ENCODE assay signal across 26 mouse cellular contexts in the genomic region with DNA sequence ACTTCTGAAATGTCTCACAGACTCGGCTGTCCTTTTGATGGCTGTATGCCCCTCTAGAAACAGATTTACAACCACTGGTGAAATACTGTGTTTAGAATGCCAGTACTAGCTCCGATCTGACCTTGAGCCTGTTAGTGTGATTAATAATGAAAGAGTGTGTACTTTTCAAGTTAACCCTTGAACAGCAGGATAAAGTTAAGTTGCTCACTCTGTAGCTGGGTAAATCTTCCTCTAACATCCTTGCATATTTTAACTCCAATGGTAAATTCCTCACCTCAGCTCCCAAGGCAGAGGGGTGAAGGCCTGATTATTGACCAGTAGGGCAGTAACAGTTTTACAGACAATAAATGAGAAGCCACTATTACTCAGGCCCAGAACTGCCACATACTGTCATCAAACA. TPM values are rescaled to one million over a fixed set of nuclear protein-coding genes. Genes with fewer than 3 reads are reported as not detected.
A peak's percentile ranks its signal among the peaks of the same experiment; 100 is the strongest.
DNase-seq lines count a peak whose midpoint lies in the region; ATAC-seq and TF ChIP-seq lines count a peak whose summit lies in the region.
"Had no signal": no experiment of that assay in that cellular context is flagged by ENCODE, and none has a peak within 500 bp of the region (broad histone marks: within the 10 kb centered on the region; RNA-seq: fewer than 3 reads in every experiment).

No protein-coding gene starts in this region.

- H3K9me3 ChIP-seq in intestine, embryonic 15.5 days, result no peaks in the 10 kb centered on the region
- H3K9me3 ChIP-seq in intestine, postnatal 0 days (ENCODE audit: control insufficient read depth), result no peaks in the 10 kb centered on the region
- H3K9me3 ChIP-seq in liver, embryonic 11.5 days (ENCODE audit: control insufficient read depth, low read length), result no peaks in the 10 kb centered on the region
- no peaks in the 10 kb centered on the region for H3K9me3 ChIP-seq in liver, embryonic 12.5 days (replicated peaks)
- no peaks in the 10 kb centered on the region for H3K9me3 ChIP-seq in liver, embryonic 15.5 days (replicated peaks)
- H3K9me3 ChIP-seq: embryonic facial prominence, embryonic 12.5 days; forebrain, embryonic 15.5 days; heart, embryonic 15.5 days; megakaryocyte, embryonic 14.5 days; midbrain, embryonic 13.5 days; neural tube, embryonic 13.5 days; stomach, embryonic 15.5 days had no signal

- ATAC-seq in intestine, embryonic 15.5 days, result peak; percentile 24; the same call in 1 of the 2 replicates
- ATAC-seq in intestine, postnatal 0 days, result no peak
- ATAC-seq in liver, embryonic 11.5 days (replicated peaks; ENCODE audit: low FRiP score), result no peak
- ATAC-seq in liver, embryonic 12.5 days, result no peak
- no peak for ATAC-seq in liver, embryonic 15.5 days (ENCODE audit: insufficient read depth)
- ATAC-seq: activated CD4-positive, CD25-positive, alpha-beta regulatory T cell, adult 4 months; forebrain, embryonic 15.5 days; hindbrain, embryonic 16.5 days; lung, postnatal 0 days; midbrain, embryonic 13.5 days had no signal

- no peak overlapping the region for H3K27ac ChIP-seq in intestine, embryonic 15.5 days
- H3K27ac ChIP-seq in intestine, postnatal 0 days (ENCODE audit: low read depth, low read length), result no peak overlapping the region
- no peak overlapping the region for H3K27ac ChIP-seq in liver, embryonic 11.5 days (ENCODE audit: low read depth, low read length)
- no peak overlapping the region for H3K27ac ChIP-seq in liver, embryonic 12.5 days
- H3K27ac ChIP-seq in liver, embryonic 15.5 days (replicated peaks), result peak overlapping the region; percentile 19; the same call in 1 of the 2 replicates
- H3K27ac ChIP-seq: embryonic facial prominence, embryonic 12.5 days; forebrain, embryonic 15.5 days; heart, embryonic 15.5 days; kidney, postnatal 0 days; midbrain, embryonic 13.5 days; neural tube, embryonic 13.5 days; stomach, embryonic 15.5 days had no signal

- WGBS in intestine, embryonic 15.5 days, result 20% methylated on average over 2 of the region's 2 CpGs
- 17% methylated on average over 2 of the region's 2 CpGs for WGBS in intestine, postnatal 0 days
- WGBS in liver, embryonic 11.5 days, result 32% methylated on average over 2 of the region's 2 CpGs
- 63% methylated on average over 2 of the region's 2 CpGs for WGBS in liver, embryonic 12.5 days (ENCODE audit: insufficient replicate concordance)
- 51% methylated on average over 2 of the region's 2 CpGs for WGBS in liver, embryonic 15.5 days (ENCODE audit: insufficient replicate concordance)

- no peaks in the 10 kb centered on the region for H3K27me3 ChIP-seq in intestine, embryonic 15.5 days (replicated peaks)
- no peaks in the 10 kb centered on the region for H3K27me3 ChIP-seq in intestine, postnatal 0 days (replicated peaks; ENCODE audit: control insufficient read depth, insufficient read depth, low read length)
- H3K27me3 ChIP-seq in liver, embryonic 11.5 days (replicated peaks; ENCODE audit: control insufficient read depth, insufficient read depth, low read length), result no peaks in the 10 kb centered on the region
- H3K27me3 ChIP-seq in liver, embryonic 12.5 days (replicated peaks), result no peaks in the 10 kb centered on the region
- H3K27me3 ChIP-seq in liver, embryonic 15.5 days, result no peaks in the 10 kb centered on the region
- H3K27me3 ChIP-seq: embryonic facial prominence, embryonic 12.5 days; forebrain, embryonic 15.5 days; heart, embryonic 15.5 days; megakaryocyte, embryonic 14.5 days; midbrain, embryonic 13.5 days; neural tube, embryonic 13.5 days; stomach, embryonic 15.5 days had no signal

- peaks cover 40% of the 10 kb centered on the region for H3K4me1 ChIP-seq in intestine, embryonic 15.5 days (replicated peaks)
- peaks cover 11% of the 10 kb centered on the region for H3K4me1 ChIP-seq in intestine, postnatal 0 days (replicated peaks; ENCODE audit: control insufficient read depth, insufficient read depth, low read length)
- H3K4me1 ChIP-seq in liver, embryonic 11.5 days (replicated peaks; ENCODE audit: control insufficient read depth, insufficient read depth, low read length), result peaks cover 7% of the 10 kb centered on the region; the same call in 1 of the 2 replicates
- no peaks in the 10 kb centered on the region; the same call in 1 of the 2 replicates for H3K4me1 ChIP-seq in liver, embryonic 12.5 days
- H3K4me1 ChIP-seq in liver, embryonic 15.5 days (replicated peaks), result peaks cover 23% of the 10 kb centered on the region

- 0 out of 2 replicates have a peak overlapping the region, but pooled peaks have one; percentile 1 for H3K4me2 ChIP-seq in intestine, embryonic 15.5 days (replicated peaks)
- no peak overlapping the region for H3K4me2 ChIP-seq in intestine, postnatal 0 days (replicated peaks; ENCODE audit: low read depth)
- H3K4me2 ChIP-seq in liver, embryonic 11.5 days, result peak overlapping the region; percentile 21
- no peak overlapping the region for H3K4me2 ChIP-seq in liver, embryonic 12.5 days
- H3K4me2 ChIP-seq in liver, embryonic 15.5 days, result peak overlapping the region; percentile 27; the same call in 1 of the 2 replicates
- H3K4me2 ChIP-seq: embryonic facial prominence, embryonic 12.5 days; forebrain, embryonic 15.5 days; heart, embryonic 15.5 days; midbrain, embryonic 13.5 days; neural tube, embryonic 13.5 days; stomach, embryonic 15.5 days had no signal

- no peak for DNase-seq in liver, embryonic 11.5 days (ENCODE audit: low spot score)
- no peak for DNase-seq in right cerebral cortex, postnatal 36 days (ENCODE audit: low spot score in 2 of 2)
- DNase-seq: adrenal gland, postnatal 25 days; B cell, adult 2 months; cerebellum, adult 11-12 months; cerebellum, adult 9-11 months; embryo, embryonic 11 days; layer of hippocampus, adult 9-11 months; lung, postnatal 4 days; retina, postnatal 1 day; right cerebral cortex, postnatal 14 days had no signal

- no peaks in the 10 kb centered on the region for H3K36me3 ChIP-seq in intestine, embryonic 15.5 days
- no peaks in the 10 kb centered on the region for H3K36me3 ChIP-seq in intestine, postnatal 0 days (ENCODE audit: control insufficient read depth, insufficient read depth)
- H3K36me3 ChIP-seq in liver, embryonic 11.5 days (ENCODE audit: control insufficient read depth, insufficient read depth, low read length), result no peaks in the 10 kb centered on the region
- no peaks in the 10 kb centered on the region for H3K36me3 ChIP-seq in liver, embryonic 12.5 days
- H3K36me3 ChIP-seq in liver, embryonic 15.5 days (replicated peaks), result no peaks in the 10 kb centered on the region
- H3K36me3 ChIP-seq: embryonic facial prominence, embryonic 12.5 days; forebrain, embryonic 15.5 days; heart, embryonic 15.5 days; midbrain, embryonic 13.5 days; neural tube, embryonic 13.5 days; stomach, embryonic 15.5 days had no signal

- H3K4me3 ChIP-seq in intestine, embryonic 15.5 days (replicated peaks), result no peak overlapping the region
- H3K4me3 ChIP-seq in intestine, postnatal 0 days (ENCODE audit: low read depth, low read length), result no peak overlapping the region
- no peak overlapping the region for H3K4me3 ChIP-seq in liver, embryonic 11.5 days (ENCODE audit: low read depth, low read length)
- H3K4me3 ChIP-seq in liver, embryonic 12.5 days, result no peak overlapping the region
- H3K4me3 ChIP-seq in liver, embryonic 15.5 days (replicated peaks), result no peak overlapping the region
- H3K4me3 ChIP-seq: embryonic facial prominence, embryonic 12.5 days; forebrain, embryonic 15.5 days; heart, embryonic 15.5 days; megakaryocyte, embryonic 14.5 days; midbrain, embryonic 13.5 days; neural tube, embryonic 13.5 days; stomach, embryonic 15.5 days had no signal

- no peak for TF ChIP-seq CTCF in intestine, postnatal 0 days (IDR thresholded peaks at IDR 0.05; ENCODE audit: low read depth)

- no peak overlapping the region for H3K9ac ChIP-seq in intestine, embryonic 15.5 days
- no peak overlapping the region for H3K9ac ChIP-seq in intestine, postnatal 0 days (ENCODE audit: low read depth, low read length)
- H3K9ac ChIP-seq in liver, embryonic 11.5 days (ENCODE audit: low read depth, low read length), result no peak overlapping the region
- no peak overlapping the region for H3K9ac ChIP-seq in liver, embryonic 12.5 days
- H3K9ac ChIP-seq in liver, embryonic 15.5 days, result no peak overlapping the region
- H3K9ac ChIP-seq: embryonic facial prominence, embryonic 12.5 days; forebrain, embryonic 15.5 days; heart, embryonic 15.5 days; midbrain, embryonic 13.5 days; neural tube, embryonic 13.5 days; stomach, embryonic 15.5 days had no signal

RNA-seq across cellular contexts. Expression of a gene that starts 10.4 kb away (rescaled TPM):
- 4.7 and 5.7 TPM in 2 replicates for polyA plus RNA-seq in intestine, embryonic 15.5 days (2015; fragmentation: Nextera tagmentation; extraction: Ambion mirVana)
- 4.6 and 5.3 TPM in 2 replicates for polyA plus RNA-seq in intestine, postnatal 0 days (2015; fragmentation: Nextera tagmentation; extraction: Ambion mirVana)
- 5.4 and 6.2 TPM in 2 replicates for polyA plus RNA-seq in liver, embryonic 11.5 days (2014; fragmentation: Nextera tagmentation; extraction: Ambion mirVana)
- 5.6 TPM in 2 replicates for polyA plus RNA-seq in liver, embryonic 12.5 days (2016; fragmentation: Nextera tagmentation; extraction: Ambion mirVana)
- 3.0 and 4.2 TPM in 2 replicates for polyA plus RNA-seq in liver, embryonic 15.5 days (2015; fragmentation: Nextera tagmentation; extraction: Ambion mirVana)

RNA-seq across cellular contexts. Expression of a gene that starts 44.8 kb away (rescaled TPM):
- not detected in 2 replicates for polyA plus RNA-seq in intestine, embryonic 15.5 days (2015; fragmentation: Nextera tagmentation; extraction: Ambion mirVana)
- polyA plus RNA-seq in intestine, postnatal 0 days (2015; fragmentation: Nextera tagmentation; extraction: Ambion mirVana), result not detected in 2 replicates
- not detected in 2 replicates for polyA plus RNA-seq in liver, embryonic 11.5 days (2014; fragmentation: Nextera tagmentation; extraction: Ambion mirVana)
- polyA plus RNA-seq in liver, embryonic 12.5 days (2016; fragmentation: Nextera tagmentation; extraction: Ambion mirVana), result not detected in 2 replicates
- polyA plus RNA-seq in liver, embryonic 15.5 days (2015; fragmentation: Nextera tagmentation; extraction: Ambion mirVana), result not detected in 2 replicates
- polyA plus RNA-seq: activated CD4-positive, CD25-positive, alpha-beta regulatory T cell, adult 4 months; embryonic facial prominence, embryonic 12.5 days; kidney, postnatal 0 days; lung, postnatal 0 days; stomach, embryonic 15.5 days had no signal

Comparison
In these comparisons a context has a peak if more than half of its experiments do, and no peak if none do; other contexts are left out.
1. H3K4me2 ChIP-seq: peak in intestine, embryonic 15.5 days (single experiment), liver, embryonic 11.5 days (single experiment) and liver, embryonic 15.5 days (single experiment); none in intestine, postnatal 0 days (single experiment) and liver, embryonic 12.5 days (single experiment).